Mouse (Mus musculus) cerebellum, adult (tissue): Measurements from ENCODE around the gene Ak1.

Experiments
- ATAC-seq: cut with Nextera tagmentation; 2 replicates; pipeline ENCODE4 v1.9.2; 2017; ENCODE audit warnings: mild to moderate bottlenecking, moderate library complexity, mixed read lengths; ENCODE audit not compliant: insufficient number of reproducible peaks, low FRiP score, low TSS enrichment

Ak1 gene

GRCm38 (mm10) chr2:32625873-32626694 lies 4.5 kb downstream of the Ak1 start:
- ATAC-seq: peak; percentile 51; the same call in 1 of the 2 replicates

DNA sequence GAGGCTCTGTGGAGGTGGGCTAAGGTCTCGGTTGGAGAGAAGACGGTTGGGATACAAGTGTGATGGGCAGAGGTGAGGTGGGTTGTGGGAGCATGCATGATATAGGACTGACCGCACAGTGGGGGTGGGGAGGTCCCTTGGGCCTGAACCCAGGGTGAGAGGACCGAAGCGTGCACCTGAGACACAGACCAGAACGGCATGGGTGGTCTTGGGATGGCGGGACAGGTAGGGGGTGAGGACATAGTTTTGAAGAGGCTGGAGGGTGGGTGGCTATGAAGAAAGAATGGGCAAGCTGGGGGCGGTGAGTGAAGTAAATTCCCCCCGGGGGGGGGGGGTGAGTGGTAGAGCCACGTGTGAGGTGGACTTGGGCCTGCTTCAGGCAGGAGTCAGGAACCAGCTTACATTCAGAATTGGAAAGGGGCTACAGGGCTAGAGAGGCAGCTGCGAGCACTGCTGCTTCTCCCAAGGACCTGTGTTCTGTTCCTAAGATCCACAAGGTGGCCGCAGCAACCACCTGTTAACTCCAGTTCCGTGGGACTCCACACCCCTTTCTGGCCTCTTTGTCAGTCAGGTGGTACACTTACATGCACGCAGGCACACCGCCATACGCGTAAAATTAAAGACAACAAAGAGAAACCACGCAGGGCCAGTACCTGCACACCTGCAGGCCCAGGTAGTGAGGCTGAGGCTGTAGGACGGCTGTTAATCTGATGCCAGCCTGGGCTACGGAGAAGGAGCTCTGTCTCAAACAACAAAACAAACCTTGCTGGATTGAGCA lies 5.9 kb downstream of the Ak1 start:
- ATAC-seq: no peak

GRCm38 (mm10) chr2:32628044-32628550 lies 6.5 kb downstream of the Ak1 start:
- no peak for ATAC-seq

DNA sequence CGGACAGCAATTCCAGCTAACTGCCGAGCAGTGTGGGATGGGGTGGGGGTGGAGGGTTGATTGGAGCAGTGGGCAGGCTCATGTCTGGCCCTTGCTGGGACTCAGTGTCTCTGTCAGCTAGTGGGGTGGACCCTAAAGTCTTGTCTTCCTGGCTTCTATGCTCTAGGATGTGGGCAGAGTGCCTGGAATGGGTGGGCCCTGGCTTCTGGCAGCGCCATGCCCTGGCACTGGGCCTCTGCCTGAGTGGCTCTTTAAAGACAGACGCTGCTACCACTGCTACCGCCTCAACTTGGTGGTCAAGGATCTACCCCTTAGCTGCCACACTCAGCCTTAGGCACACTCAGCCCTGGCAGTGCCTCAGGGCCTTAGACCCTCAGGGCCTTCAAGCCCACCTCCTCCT lies 7.2 kb downstream of the Ak1 start:
- ATAC-seq: no peak

GRCm38 (mm10) chr2:32629276-32629976 lies 7.9 kb downstream of the Ak1 start:
- ATAC-seq: no peak

DNA sequence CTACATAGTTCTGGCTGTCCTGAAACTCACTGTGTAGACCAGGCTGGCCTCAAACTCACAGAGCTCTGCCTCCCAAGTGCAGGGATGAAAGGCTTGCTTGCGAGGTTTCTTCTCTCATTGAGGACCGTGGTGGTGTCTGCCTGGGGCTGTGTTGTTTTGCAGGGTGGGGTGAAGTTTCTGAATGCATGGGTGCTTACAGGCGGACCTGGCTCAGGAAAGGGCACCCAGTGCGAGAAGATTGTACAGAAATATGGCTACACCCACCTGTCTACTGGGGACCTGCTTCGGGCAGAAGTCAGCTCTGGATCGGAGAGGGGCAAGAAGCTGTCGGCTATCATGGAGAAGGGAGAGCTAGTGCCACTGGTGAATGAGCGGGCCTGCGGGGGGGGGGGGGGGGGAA lies 8.5 kb downstream of the Ak1 start:
- no peak for ATAC-seq

DNA sequence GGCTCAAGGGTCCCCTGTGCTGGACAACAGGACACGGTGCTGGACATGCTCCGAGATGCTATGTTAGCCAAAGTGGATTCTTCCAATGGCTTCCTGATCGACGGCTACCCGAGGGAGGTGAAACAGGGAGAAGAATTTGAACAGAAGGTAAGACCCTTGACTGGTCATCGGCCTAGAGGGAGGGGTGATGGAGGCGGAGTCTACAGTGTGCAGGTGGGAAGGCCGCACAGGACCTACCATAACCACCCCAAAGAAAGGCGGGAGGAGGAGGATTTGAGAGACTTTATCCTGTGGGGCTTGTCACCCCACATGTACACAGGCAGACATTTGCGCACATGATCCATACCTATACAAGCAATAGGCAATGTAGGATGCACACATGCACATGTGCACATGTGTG lies 9.5 kb downstream of the Ak1 start:
- ATAC-seq: no peak

- peak; percentile 39 for ATAC-seq
These were observed 10.3 kb downstream of the Ak1 start for GRCm38 (mm10) chr2:32631737-32632394.

DNA sequence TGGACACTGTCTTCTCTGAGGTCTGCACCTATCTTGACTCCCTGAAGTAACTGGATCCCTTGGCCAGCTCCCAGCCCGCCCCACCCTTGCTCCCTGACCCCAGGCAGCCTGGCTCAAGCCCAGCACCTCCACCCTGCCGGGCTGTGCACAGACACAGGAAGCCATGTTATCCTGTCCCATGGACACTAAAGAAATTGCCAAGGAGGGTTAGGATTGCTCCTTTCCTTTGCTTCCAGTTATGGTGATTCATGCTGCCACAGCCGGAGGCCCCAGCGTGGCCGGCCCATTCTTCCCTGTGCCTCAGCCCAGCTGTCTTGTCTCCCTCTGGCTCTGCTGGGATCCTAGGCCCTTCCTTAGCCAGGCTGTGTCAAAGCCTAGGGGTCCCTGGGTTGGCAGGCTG lies 12.1 kb downstream of the Ak1 start:
- no peak for ATAC-seq

GRCm38 (mm10) chr2:32634277-32635105 lies 12.9 kb downstream of the Ak1 start:
- no peak for ATAC-seq

- ATAC-seq: no peak
These were observed 15.1 kb downstream of the Ak1 start for GRCm38 (mm10) chr2:32636617-32637016.

DNA sequence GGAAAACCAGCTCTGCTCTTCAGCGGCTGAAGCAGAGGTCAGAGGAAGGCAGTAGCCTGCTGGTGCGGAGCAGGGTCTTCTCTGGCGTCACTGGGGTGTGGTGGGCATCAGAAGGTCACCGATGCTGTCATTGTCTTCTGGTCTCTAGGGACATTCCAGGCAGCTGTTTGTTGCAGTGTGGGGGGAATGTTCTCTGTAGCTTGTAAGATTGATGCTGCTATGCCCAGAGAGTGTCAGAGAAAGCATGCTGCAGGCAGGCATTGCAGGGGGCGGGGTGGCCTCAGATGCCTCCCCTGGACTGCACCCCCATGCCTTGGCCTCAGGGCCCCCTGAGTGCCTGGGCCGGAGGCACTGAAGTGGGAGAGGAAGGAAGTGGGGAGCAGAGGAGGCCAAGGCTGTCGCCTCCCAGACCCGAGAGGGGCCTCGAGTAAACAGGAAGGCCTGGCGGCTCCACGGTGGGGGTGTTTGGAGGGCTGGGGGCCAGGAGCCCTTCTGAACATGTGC lies 16.3 kb downstream of the Ak1 start:
- no peak for ATAC-seq

DNA sequence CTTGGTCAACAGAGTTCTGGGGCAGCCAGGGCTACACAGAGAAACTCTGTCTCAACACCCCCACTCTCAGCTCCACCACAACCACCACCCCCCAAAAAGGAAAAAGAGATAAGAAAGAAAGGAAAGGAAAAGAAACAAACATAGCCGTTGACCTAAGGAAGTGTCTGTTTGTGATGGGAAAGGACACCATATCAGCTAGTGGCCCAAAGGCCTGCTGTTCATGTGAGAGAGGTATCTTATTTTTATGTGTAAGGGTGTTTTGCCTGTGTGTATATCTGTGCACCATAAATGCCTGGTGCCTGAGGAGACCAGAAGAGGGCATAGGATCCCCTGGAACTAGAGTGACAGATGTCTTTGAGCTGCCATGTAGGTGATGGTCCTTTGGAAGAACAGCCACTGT lies 18.1 kb downstream of the Ak1 start:
- ATAC-seq: no peak

DNA sequence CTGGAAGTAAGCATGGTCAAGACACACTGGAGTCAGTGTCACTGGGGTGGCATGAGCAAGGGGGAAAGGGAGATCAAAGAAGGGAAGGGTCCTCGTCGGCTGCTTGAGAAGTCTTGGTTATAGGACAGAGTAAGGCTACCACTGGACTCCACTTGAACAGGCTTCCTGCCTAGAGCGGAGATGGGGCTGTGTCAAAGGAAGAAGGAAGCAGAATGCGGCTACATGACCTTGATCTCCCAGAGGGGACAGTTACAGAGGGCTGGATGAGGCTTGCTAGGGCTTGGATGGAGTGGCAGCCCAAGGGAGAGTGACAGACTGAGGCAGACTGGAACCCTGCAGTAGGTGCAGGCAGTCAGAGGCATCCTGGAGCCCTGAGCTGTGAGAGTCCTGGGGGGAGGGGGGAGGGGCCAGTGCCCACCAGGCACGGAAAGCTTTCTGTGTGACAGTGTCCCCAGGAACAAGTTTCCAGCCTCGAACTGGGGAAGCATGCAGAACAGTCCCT lies 19.0 kb downstream of the Ak1 start:
- ATAC-seq: no peak

GRCm38 (mm10) chr2:32641810-32642209 lies 20.3 kb downstream of the Ak1 start:
- no peak for ATAC-seq

GRCm38 (mm10) chr2:32642813-32643212 lies 21.3 kb downstream of the Ak1 start:
- ATAC-seq: no peak

- ATAC-seq: no peak
These were observed 22.5 kb downstream of the Ak1 start for GRCm38 (mm10) chr2:32644083-32644482.

DNA sequence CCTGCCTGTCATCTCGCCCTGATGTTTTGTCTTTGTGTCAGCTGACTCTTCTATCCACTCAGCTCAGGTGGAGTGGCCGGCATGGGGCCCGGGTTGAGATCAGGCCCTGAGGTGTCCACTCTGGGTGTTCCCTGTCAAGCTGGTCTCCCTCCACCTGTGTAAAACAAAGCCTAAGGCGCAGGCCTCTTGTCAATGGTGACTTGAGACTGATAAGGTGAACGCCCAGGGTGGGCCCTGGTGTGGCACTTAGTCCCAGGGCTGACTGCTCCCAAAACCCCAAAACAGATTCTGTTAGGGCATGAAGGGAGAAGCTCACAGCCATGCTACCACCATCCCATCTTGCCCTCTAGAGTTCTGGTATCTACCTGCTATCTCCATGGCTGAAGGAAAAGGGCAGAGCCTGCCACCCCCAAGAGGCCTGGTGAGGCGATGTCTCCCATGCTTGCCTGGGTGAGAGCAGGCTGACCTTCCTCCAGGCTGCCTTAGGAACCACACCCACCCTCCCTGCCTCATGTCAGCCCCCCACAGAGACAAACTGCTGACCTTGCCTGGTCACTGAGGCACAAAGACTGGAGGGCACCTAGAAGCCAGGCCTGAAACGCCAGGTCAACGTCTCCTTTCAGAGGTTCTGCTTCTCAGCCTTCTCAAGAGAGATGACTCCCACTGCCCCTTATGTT lies 23.4 kb downstream of the Ak1 start:
- ATAC-seq: no peak

DNA sequence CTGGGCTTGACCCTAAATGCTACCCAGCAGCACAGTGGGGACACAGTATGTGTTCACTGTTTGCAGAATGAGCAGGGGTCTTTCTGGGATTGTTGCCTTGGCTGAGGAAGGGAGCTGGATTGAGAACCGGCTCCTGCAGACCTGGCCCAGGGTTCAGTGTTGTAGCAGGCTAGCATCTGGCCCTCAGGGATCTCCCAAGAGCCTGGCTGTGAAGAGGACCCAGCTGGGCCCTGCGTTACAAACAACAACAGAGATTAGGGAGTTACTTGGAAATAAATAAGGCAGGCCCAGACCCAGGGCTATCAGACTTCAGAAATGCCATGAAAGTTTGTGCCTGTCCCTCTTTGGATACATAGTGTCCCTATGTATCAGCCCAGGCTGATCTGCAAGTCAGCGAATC lies 24.1 kb downstream of the Ak1 start:
- ATAC-seq: no peak
